Mouse (Mus musculus): ENCODE results near the gene Rd3.

Rd3 gene

DNA sequence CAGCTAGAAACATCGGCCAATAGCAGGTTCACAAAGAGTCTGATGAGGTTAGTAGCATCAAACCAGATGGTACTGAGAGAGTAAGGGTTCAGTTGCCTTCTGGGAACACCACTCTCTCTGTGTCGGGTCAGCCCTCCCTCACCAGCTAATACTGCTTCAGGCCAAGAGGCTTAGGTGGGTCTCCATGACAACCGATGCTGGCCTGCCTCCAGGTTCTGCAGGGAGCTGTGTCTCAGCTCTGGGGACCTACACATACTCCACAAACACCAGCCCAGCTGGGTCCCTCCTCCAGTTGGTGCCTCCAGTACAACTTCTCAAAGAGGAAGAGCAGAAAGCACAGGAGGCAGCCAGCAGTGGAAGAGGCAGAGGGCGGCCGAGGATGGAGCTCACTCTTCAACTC lies at the start of gene Rd3:
Gene Rd3 (plus strand): TSS at position 184 of the 400 bp plus-strand sequence.
- peak; percentile 62 to 76 for DNase-seq

DNA sequence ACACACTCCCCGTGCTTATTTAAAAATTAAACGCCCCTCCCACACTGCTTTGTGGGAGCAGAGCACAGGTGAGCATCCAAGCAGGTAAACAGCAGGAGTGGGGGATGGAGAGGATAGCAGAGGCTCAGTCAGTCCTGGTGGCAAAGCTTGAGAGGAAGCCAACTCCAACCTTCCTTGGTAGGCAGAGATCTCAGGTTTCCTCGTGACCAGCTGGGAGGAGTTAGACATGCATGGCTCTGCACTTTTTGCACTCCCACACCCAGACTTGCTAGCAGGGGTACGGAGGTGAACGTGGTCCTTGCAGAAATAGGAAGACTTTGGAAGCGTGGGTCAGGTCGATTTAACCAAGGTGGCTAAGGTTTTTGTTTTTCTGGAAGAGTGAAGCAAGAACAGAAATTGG lies 48.8 kb upstream of the Rd3 start:
- DNase-seq, result peak; percentile 70 to 81

DNA sequence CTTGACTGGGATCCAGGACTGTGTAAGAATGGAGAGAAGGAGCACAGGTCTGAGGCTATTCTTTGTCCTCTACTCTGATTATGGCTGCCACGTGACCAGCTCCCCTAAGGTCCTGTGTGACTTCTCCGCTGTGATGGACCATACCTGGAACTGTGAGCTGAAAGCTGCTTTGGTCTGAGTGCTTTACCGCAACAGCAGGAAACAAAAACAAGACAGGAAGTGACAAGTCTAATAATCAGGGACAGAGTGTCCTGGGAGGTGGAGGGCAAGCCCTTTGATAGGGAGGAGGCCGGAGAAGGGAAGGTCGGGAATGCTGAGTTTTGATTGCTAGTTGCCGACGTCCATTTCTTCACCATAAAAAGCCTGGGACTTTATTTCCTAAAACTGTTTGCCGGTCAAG lies 48.1 kb upstream of the Rd3 start:
- peak; percentile 30 to 50 for DNase-seq

DNA sequence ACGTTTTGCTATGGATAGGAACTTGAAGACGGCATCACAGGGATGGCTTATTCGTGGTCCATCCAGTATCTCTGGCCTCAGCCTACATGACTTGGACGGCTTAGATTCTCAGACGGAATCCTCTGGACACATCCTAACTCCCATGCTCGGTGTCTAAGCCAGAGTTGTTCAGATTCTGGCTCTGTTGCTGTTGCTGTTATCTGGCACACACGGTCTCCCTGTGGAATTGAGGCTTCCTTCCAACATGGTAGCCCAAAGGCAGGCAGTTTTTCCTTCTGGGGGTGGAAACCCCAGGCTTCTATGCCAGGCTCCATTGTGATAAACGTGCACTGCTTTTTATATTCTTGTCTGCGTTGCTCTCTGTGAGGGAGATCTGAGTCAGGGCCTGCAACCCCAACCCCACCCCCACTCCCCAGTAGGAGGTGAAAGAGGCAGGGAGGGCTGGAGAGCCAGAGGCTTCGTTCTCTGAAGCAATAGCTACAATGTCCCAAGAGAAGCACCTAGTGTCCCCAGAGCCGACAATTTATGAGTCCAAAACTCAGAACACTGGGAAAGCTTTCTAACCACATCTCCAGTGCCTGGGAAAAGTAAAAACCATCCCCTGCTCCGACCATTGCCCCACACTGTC lies 47.2 kb upstream of the Rd3 start:
- DNase-seq, result peak in 1 of 2 experiments; percentile 15

DNA sequence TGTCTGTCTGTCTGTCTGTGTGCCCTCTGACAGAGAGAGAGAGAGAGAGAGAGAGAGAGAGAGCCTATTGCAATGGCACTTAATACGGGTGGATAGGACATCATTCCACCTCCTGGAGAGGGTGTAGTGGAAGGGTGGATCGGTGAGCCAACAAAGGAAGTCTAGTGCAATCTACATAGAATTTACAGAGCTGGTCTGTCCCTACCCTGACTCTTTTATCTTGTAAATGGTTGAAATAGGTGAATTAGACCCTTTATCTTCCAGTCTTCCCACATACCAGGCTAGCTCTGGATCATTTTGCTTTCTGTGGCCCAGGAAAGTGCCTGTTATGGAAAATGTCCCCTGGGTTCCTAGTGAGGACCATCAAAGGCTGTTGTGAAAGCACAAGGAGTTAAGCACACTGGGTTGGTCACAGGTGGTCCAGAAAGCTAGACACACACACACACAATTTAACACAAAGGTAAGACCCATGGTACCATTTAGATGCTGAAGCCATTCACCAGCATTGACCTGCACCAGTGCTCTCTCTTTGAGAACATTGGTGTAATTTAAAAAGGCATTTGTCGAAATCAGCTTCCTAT lies 46.6 kb upstream of the Rd3 start:
- peak in 1 of 2 experiments; percentile 12 for DNase-seq

DNA sequence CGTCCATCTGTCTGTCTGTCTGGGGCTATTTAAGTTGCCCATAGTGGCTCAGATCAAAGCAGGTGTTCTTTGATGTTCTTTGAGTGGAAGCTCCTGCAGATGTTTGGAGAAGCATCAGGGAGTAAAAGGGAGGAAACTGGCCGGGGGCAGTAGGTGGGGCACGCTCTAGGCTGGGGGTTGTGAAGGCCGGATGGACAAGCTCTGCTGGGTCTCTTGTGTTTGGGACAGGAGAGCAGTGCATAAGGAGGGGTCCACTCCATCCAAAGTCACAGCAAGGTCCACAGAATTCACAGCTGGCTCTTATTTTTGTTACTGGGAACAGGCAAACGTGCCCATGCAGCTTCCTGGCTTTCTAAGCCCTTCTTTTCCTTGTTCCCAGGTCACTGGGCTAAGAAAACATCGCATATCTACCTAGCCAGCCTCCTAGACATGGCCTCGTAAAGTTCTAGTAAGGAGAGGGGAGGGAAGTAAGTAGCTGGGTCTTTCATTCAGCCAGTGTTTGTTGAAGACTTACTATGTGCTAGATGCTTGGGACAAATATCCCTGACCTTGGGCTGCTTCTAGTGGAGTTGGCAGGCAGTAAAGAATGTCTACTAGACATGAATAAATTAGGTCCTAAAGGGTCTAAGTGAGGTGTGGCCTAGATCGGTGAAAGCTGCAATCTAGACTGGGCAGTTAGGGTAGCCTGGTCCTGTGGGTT lies 44.7 kb upstream of the Rd3 start:
- peak in 1 of 2 experiments; percentile 20 for DNase-seq

DNA sequence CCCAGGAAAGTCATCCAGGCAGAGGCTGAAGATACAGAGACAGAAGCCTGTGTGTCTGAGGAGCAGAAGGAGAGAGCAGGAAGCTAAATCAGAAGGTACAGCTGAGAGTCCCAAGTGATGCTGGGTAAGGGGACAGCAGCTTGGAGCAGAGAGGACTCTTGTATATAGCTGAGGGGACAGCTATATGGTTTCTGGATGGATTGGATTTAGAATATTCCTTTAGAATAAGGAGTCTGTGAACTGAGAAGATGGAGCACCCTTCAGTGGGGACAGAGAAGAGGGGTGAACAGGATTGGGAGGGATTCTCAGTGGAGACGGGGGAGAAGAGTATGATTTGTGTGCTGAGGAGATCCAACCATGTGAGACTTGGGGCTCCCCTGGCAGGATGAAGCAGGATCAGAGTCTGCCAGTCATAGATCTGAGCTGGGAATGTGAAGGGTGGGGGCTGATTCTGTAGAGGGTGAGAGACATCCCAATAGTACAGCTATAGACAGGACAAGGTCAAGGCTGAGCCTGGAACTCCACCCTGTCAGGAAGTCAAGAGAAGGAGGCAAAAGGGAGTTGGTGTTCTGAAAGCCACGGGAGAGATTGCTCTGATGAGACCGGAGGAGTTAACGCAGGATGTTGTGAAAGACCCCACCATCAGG lies 44.1 kb upstream of the Rd3 start:
- peak in 1 of 2 experiments; percentile 15 for DNase-seq

DNA sequence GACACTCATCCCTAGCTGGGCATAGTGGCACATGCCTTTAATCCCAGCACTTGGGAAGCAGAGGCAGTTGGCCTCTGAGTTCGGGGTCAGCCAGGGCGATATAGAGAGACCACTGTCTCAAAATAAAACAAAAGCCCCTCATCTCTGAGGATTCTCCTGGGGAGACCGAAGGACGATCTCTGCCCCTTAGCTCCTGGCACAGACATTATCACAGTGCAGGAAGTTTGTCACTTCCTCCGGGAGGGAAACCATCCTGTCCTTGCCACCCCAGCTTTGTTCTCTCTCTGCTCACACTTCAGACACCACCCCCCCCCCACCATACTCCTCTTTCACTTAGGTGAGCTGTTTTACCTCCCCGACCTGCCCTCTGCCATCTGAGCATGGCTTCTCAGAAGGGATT lies 33.5 kb upstream of the Rd3 start:
- DNase-seq, result no peak

DNA sequence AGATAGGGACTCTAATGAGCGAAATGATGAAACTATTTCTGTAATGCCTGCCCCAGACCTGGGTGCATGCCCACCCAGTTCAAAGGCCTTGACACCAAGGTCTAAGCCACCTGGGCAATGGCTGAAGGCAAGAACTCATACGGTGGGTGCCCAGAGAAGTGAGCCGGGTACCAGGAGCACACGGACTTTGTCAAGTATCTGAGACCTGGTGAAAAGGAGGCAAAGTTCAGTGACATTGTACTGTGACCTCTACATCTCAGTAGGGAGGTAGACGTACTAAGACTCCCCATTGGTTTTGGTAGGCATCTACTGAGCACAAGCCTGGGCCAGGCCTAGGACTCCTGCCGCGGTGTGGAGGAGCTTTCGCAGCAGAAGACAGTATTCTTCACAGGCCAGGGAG lies 31.8 kb upstream of the Rd3 start:
- no peak for DNase-seq

DNA sequence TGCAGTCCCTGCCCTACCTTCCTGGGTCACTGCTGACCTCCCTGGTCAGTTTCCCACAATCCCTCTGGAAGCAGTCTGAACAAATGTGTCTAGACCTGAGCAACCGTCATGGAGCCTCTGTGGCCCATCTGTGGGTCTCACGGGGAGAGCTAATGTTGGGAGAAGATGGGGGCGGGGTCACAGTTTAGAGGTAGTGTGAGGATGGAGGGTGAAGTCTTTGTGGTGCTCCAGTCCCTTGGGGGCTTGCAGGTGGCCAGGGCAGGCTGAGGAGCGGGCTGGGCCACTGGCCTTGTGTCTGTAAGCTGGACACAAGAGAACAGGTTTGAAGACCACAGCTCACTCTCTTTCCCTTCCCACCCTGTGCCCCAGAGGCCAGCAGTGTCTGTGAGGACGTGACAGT lies 31.4 kb upstream of the Rd3 start:
- no peak for DNase-seq

DNA sequence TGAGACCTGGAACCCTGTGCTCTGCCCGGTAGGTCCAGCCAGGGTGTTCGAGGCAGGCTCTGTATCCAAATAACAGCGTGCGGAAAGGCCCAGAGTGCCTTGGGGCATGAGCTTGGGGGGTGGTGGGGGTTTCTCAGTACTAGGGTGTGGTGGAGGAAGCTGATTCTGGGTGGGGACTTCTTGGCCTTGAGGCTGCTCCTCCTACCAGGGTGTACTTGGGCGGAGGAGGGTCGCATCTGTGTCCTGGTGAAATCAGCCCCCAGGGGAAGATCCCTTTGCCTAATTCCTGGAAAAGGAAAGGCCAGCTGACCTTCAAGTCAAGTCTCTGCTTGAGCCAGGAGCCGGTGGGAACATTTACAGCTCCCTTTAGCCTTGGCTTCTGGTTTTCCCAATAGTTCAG lies 30.9 kb upstream of the Rd3 start:
- DNase-seq, result peak in 1 of 2 experiments; percentile 25

DNA sequence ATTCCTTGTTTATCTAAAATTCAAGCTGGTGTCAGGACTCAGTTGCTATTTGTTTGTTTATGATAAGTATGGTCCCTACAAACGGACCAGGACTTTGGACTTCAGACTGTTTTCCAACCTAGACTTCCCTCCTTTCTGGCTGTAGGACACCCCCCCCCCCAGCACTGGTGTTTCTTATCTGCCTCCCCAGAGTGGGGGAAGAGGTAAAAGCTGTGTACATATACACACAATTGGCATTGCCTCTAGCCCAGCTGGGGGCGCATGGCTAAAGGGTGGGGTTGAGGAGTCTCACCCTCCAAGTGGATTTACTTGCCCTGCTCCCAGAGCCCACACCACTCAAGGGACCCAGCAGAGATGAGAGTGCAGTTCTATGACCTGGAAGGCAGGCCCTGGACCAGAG lies 30.3 kb upstream of the Rd3 start:
- DNase-seq, result peak in 1 of 2 experiments; percentile 31

DNA sequence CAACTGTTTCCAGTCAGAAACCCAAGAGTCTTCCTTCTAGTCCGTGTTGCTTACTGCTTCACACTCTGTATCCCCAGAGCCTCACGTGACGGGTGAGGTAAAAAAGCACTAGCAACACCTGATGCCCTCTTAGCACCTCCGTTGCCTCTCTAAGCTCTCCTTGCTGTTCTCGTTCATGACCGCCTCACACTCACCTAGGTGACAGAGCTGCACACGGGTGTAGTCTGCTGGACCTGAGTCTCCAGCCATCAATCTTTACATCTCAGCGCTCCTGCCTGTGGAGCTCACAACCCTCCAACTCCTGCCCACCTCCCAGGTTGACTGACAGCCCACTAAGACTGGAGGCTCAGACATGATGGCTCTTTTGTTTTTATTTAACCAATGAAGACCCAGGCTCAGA lies 29.4 kb upstream of the Rd3 start:
- peak in 1 of 2 experiments; percentile 31 for DNase-seq

DNA sequence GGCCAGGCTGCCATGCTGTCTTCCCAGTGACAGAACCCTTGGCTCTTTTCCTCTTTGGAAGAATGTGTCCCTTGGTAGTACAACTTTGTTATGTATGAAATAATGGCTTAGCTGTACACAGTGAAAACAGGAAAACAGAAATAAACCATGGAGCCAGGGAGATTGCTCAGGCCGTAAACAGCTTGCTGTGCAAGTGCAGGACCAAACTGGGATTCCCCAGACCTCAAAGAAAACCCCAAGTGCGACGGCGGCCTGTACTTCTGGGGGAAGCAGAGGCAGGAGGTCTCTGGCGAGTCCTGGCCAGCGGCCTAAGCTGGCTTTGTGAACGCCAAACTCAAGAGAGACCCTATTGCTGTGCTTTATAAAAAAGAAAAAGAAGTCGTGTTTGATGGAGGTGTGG lies 28.6 kb upstream of the Rd3 start:
- no peak for DNase-seq

DNA sequence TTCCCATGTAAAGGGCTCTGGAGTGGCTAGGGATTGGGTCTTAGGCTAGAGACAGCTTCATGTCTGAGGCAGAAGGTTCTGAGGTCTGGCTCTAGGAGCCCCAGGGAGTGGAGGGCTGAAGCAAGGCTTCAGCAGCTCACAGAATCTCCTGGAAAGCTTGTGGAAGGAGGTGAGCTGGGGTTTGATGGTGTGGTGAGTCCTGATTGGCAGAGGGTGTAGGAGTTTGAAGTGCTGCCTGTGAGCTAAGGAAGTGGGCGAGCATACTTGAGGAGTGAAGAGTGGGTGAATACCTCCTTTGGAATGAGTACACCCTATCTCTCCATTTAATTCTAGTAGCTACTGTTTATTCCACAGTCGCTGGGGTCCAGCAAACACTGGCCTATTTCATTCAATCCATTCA lies 26.6 kb upstream of the Rd3 start:
- no peak for DNase-seq

DNA sequence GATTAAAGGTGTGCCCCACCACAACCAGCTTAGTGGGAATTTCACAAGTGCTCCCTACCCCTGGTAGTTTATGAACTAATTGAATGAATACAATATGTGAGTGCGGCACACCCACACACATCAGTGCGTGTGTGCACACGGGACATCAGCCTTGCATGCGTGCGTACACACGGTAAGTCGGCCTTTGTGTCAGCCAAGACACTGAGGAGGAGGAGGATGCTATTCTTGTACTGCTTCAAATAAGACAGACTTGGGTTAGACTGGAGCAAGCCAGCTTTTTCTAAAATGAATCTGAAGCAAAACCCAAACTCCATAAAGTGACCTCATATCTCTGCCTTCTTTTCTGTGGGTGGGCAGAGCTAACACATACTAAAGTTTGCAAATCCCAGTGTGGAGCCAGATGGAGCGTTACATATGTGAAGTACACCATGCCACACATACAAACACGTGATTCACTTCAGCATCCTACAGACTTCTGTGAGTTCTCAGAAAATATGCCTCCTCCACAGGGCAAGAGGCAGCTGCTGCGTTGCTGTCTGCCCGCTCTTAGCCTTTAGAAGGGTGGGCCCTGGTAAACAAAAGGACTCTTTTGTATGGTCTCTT lies 24.3 kb upstream of the Rd3 start:
- DNase-seq, result peak in 1 of 2 experiments; percentile 23

DNA sequence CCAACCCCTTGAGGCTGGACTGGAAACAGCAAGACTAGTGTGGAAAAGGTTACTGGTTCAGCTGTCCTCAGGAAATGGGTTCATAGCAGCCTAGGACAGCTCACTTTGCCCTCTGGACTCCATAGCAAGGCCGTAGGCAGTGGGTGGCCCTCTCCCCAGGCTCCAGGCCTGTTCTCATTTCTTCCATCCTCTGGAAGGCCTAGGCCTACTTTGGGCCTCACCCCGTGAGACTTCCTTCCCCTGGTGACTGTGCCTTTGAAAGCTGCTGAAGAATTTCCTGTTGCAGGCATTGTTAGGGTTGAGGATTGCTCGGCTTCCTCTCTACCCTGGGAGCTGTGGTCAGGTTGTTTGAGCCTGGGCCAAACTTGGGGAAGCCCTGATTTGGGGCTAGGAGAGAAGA lies 22.1 kb upstream of the Rd3 start:
- DNase-seq, result peak; percentile 31 to 71

DNA sequence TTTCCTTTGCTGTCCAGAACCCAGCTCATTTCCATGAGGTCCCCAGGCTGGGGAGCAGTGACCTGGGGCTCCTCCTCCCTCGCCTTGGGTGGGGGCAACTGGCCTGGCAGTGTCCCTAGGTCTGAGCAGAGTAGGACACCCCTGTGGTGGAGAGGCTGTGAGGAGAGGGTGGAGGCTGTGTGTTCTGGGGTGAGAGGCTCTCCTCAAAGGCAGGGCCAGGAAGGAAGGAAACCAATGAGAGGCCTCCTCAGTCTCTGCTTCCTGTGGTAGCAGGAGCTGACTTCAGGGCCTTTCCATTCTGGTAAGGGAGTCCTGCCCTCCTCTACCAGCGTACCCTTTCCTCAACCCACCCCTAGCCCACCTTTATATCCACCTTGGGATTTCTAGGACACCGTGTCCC lies 20.9 kb upstream of the Rd3 start:
- peak; percentile 35 to 75 for DNase-seq

DNA sequence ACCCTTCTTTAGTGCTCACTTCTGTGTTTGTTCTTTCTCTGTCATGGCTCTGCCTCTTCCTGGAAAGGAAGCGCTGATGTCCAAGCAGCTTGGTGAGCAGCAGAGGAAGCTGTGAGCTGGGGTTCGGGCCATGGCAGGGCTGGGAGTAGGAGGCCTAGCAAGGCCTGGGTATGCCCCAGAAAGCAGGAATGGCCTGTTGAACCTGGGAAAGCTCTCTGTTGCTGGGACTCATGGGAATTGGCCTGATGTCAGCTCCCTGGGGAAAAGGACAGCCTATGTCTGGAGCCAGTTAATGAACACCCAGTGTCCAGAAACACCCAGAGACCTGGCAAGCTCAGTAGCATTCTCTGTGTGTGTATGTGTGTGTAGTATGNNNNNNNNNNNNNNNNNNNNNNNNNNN lies 20.3 kb upstream of the Rd3 start:
- DNase-seq, result peak; percentile 84 to 94

DNA sequence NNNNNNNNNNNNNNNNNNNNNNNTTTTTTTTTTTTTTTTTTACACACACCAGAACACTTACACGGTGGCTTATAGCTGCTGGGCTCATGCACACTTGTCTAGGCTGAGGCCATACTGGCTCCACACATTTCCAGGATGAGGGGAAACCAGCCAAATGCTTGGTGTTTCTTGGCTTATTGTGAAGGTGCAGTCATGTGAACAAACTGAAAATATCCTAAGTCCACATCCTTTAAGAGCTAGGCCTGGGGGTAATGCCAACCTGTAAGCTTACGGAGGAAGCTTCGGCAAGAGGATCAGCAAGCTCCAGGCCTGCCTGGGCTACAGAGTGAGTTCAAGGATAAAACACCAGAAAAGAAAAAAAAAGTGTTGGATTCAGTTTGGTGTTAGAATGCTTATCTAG lies 19.8 kb upstream of the Rd3 start:
- peak; percentile 62 to 76 for DNase-seq

DNA sequence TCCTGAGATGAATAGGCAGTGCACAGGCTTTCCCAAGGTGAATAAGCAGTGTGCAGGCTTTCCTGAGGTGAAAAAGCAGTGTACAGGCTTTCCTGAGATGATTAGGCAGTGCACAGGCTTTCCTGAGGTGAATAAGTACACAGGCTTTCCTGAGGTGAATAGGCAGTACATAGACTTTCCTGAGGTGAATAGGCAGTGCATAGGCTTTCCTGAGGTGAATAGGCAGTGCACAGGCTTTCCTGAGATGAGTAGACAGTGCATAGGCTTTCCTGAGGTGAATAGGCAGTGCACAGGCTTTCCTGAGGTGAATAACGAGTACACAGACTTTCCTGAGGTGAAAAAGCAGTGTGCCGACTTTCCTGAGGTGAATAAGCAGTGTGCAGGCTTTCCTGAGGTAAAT lies 16.2 kb upstream of the Rd3 start:
- no peak for DNase-seq

DNA sequence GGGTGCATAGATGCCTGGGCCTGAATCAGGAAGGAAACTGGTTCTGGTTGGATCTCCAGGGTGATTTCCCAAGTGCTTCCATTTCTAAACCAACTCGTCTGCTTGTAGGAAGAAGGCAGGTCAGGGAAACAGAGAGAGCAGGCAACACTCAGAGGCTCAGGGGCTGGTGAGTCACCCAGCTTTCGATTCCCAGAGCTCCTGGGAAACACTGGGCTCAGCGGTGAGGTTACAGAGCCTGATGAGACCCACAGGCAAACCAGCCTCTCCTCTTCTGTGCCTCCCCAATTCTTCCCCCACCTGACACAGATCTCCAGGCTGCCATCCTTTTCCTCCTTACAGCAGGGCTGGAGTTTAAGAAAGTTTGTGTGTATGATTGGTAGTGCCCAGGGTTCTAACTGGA lies 13.8 kb upstream of the Rd3 start:
- DNase-seq, result no peak

Data from kidney, postnatal 25 days (tissue).